Comparison of ENCODE assay signal across 19 mouse cellular contexts in genomic region chr19:3497216-3497615, GRCm38 (mm10).
DNase-seq lines count a peak whose midpoint lies in the region; ATAC-seq and TF ChIP-seq lines count a peak whose summit lies in the region.
"Had no signal": no experiment of that assay in that cellular context is flagged by ENCODE, and none has a peak within 500 bp of the region (broad histone marks: within the 10 kb centered on the region; RNA-seq: fewer than 3 reads in every experiment).

No protein-coding gene starts in this region.

- no peaks in the 10 kb centered on the region for H3K9me3 ChIP-seq in liver, postnatal 0 days (ENCODE audit: low read length)
- H3K9me3 ChIP-seq in liver, embryonic 12.5 days (replicated peaks) = no peaks in the 10 kb centered on the region
- H3K9me3 ChIP-seq: forebrain, embryonic 15.5 days; heart, embryonic 15.5 days; hindbrain, embryonic 10.5 days; kidney, embryonic 15.5 days; limb, embryonic 13.5 days had no signal

- peaks cover 72% of the 10 kb centered on the region for H3K36me3 ChIP-seq in liver, postnatal 0 days (replicated peaks; ENCODE audit: insufficient read depth, low read length)
- H3K36me3 ChIP-seq in liver, embryonic 12.5 days = peaks cover 93% of the 10 kb centered on the region

- intact Hi-C loops in gastrocnemius, adult 2 months (cut with DNase I) = no loop called here

- no peak for ATAC-seq in liver, postnatal 0 days
- ATAC-seq in liver, embryonic 12.5 days = no peak
- ATAC-seq: forebrain, embryonic 15.5 days; inflammation-experienced regulatory T-cells, adult 6 months had no signal

- no peaks in the 10 kb centered on the region for H3K27me3 ChIP-seq in liver, postnatal 0 days (ENCODE audit: insufficient read depth, low read length)
- no peaks in the 10 kb centered on the region for H3K27me3 ChIP-seq in liver, embryonic 12.5 days (replicated peaks)
- H3K27me3 ChIP-seq: forebrain, embryonic 15.5 days; heart, embryonic 15.5 days; kidney, embryonic 15.5 days; limb, embryonic 13.5 days had no signal

- H3K9ac ChIP-seq in liver, postnatal 0 days (replicated peaks) = no peak overlapping the region
- no peak overlapping the region for H3K9ac ChIP-seq in liver, embryonic 12.5 days
- H3K9ac ChIP-seq: forebrain, embryonic 15.5 days; heart, embryonic 15.5 days; kidney, embryonic 15.5 days; limb, embryonic 13.5 days had no signal

- no peak overlapping the region for H3K4me2 ChIP-seq in liver, postnatal 0 days (ENCODE audit: low read depth, low read length)
- no peak overlapping the region for H3K4me2 ChIP-seq in liver, embryonic 12.5 days
- H3K4me2 ChIP-seq: forebrain, embryonic 15.5 days; heart, embryonic 15.5 days; kidney, embryonic 15.5 days; limb, embryonic 13.5 days had no signal

- H3K4me1 ChIP-seq in liver, postnatal 0 days (ENCODE audit: insufficient read depth) = no peaks in the 10 kb centered on the region
- no peaks in the 10 kb centered on the region for H3K4me1 ChIP-seq in liver, embryonic 12.5 days
- H3K4me1 ChIP-seq: forebrain, embryonic 15.5 days; heart, embryonic 15.5 days; hindbrain, embryonic 10.5 days; kidney, embryonic 15.5 days; limb, embryonic 13.5 days had no signal

- TF ChIP-seq CTCF in gastrocnemius, adult 2 months (IDR thresholded peaks at IDR 0.05) = peak; percentile 30; the same call in 1 of the 2 replicates
- peak; percentile 40 for TF ChIP-seq CTCF in liver, postnatal 0 days (IDR thresholded peaks at IDR 0.05; ENCODE audit: low read depth)

- 88% methylated on average over 3 of the region's 3 CpGs for WGBS in liver, postnatal 0 days (ENCODE audit: insufficient replicate concordance)
- 71% methylated on average over 3 of the region's 3 CpGs for WGBS in liver, embryonic 12.5 days (ENCODE audit: insufficient replicate concordance)

- no peak for DNase-seq in gastrocnemius, adult 2 months
- DNase-seq in gastrocnemius, postnatal 10 days = no peak
- DNase-seq in liver, postnatal 0 days = no peak
- DNase-seq in 416B (ENCODE audit: low read depth) = peak; percentile 35
- DNase-seq in ZHBTc4 (ENCODE audit: low read depth, low spot score) = peak; percentile 13
- DNase-seq in frontal cortex, postnatal 10 days (ENCODE audit: low spot score in 2 of 2) = no peak
- DNase-seq in layer of hippocampus, adult 18-20 months (ENCODE audit: low spot score in 2 of 2) = no peak
- DNase-seq: cerebellum, adult 2 months; lung, adult 18-20 months; midbrain, embryonic 14.5 days had no signal

- no peak overlapping the region for H3K4me3 ChIP-seq in gastrocnemius, adult 2 months
- no peak overlapping the region for H3K4me3 ChIP-seq in liver, postnatal 0 days (ENCODE audit: low read depth, low read length)
- no peak overlapping the region for H3K4me3 ChIP-seq in liver, embryonic 12.5 days
- H3K4me3 ChIP-seq: erythroblast, embryonic 14.5 days; forebrain, embryonic 15.5 days; heart, embryonic 15.5 days; hindbrain, embryonic 10.5 days; kidney, embryonic 15.5 days; limb, embryonic 13.5 days had no signal

- TF ChIP-seq EP300 in liver, postnatal 0 days (IDR thresholded peaks at IDR 0.05; ENCODE audit: low read depth) = no peak

- H3K27ac ChIP-seq in gastrocnemius, adult 2 months = no peak overlapping the region
- no peak overlapping the region for H3K27ac ChIP-seq in liver, postnatal 0 days (ENCODE audit: low read depth)
- H3K27ac ChIP-seq in liver, embryonic 12.5 days = no peak overlapping the region
- H3K27ac ChIP-seq: forebrain, embryonic 15.5 days; heart, embryonic 15.5 days; hindbrain, embryonic 10.5 days; kidney, embryonic 15.5 days; limb, embryonic 13.5 days; macrophage had no signal

Comparison
In these comparisons a context has a peak if more than half of its experiments do, and no peak if none do; other contexts are left out.
1. DNase-seq: peak in 416B (single experiment) and ZHBTc4 (single experiment); none in gastrocnemius, adult 2 months (single experiment), gastrocnemius, postnatal 10 days (single experiment), liver, postnatal 0 days (single experiment), frontal cortex, postnatal 10 days (0 of 2) and layer of hippocampus, adult 18-20 months (0 of 2).